Mouse (Mus musculus) left cerebral cortex, postnatal 10 days (tissue): ENCODE measurements around the gene Pcnt. TPM values are rescaled to one million over a fixed set of nuclear protein-coding genes. Genes with fewer than 3 reads are reported as not detected.

Experiments
- DNase-seq, 2 experiments: peaks; one replicate each; pipeline ENCODE4 v3.0.0; 2021 to 2022; ENCODE audit warnings: low spot score in 2 of 2, mixed read lengths in 1 of 2; ENCODE audit errors: extremely low spot score in 1 of 2
- intact Hi-C: fragments of 180-260 bp; cut with DNase I; formaldehyde crosslinking; loops from one replicate; pipeline ENCODE4 v1.15.1; 2025
- total RNA-seq, 2 experiments: library from RNA; stranded (reverse); gene quantifications; 2 replicates each; pipeline ENCODE4 v1.2.3; 2021

Gene Pcnt
- total RNA-seq, 2 experiments from 2014 or later = 14.2 to 14.3 TPM

GRCm38 (mm10) chr10:76433925-76434324, 8.7 kb downstream of the Pcnt start:
- DNase-seq = no peak
- intact Hi-C loops = no loop called here

- intact Hi-C loops = no loop called here
- DNase-seq = no peak
Observed at GRCm38 (mm10) chr10:76425674-76426073, 16.9 kb downstream of the Pcnt start.

GRCm38 (mm10) chr10:76416811-76417210, 25.8 kb downstream of the Pcnt start:
- peak in 1 of 2 experiments; percentile 4 for DNase-seq
- intact Hi-C loops = no loop called here

DNA sequence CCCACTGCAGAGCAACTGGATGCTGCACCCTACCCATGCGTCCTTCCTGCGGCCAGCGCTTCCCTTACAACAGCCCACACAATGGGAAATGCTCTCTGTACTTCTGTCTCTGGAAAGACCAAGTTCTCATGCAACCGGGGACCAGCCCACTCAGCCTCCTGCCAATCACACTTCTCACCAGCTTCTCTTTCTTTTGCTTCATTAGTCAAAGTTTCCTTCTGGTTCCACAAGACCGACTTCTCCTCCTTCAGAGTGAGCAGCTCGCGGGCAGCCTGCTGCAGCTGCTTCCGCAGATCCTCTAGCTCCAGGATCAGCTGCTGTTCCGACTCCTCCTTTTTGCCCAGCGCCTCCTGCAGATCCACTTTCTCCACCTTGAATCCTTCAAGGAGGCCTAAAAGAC, 34.1 kb downstream of the Pcnt start:
- intact Hi-C loops = no loop called here
- DNase-seq = no peak

- DNase-seq = no peak
- intact Hi-C loops = no loop called here
Observed at GRCm38 (mm10) chr10:76392596-76392995, 50.0 kb downstream of the Pcnt start.

GRCm38 (mm10) chr10:76391786-76392185, 50.8 kb downstream of the Pcnt start:
- intact Hi-C loops = no loop called here

GRCm38 (mm10) chr10:76391166-76391565, 51.4 kb downstream of the Pcnt start:
- no peak for DNase-seq
- intact Hi-C loops = no loop called here

More at GRCm38 (mm10) chr10:76391786-76392185, 50.8 kb downstream of the Pcnt start:
- DNase-seq = no peak

- intact Hi-C loops = no loop called here
- DNase-seq = no peak
Observed at GRCm38 (mm10) chr10:76374981-76375380, 67.6 kb downstream of the Pcnt start.

DNA sequence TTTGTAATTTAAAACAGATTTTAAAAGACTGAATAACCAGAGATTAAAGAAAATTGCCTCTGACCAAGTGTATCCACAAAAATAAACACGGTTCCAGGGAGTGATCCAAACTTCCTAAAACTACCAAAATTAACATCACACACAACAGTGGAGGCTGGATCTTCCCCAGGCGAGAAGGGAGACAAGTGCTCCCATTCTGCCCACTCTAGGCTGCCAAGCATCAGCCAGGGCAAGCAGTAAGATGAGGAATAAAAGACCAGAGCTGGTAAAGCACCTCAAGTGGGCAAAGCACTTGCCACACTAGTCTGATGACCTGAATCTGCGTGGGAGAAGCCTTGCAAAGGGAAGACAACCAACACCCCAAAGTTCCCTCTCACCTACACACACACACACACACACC, 70.8 kb downstream of the Pcnt start:
- intact Hi-C loops = no loop called here
- no peak for DNase-seq

- intact Hi-C loops = no loop called here
- DNase-seq = no peak
Observed at GRCm38 (mm10) chr10:76368766-76369165, 73.8 kb downstream of the Pcnt start.

DNA sequence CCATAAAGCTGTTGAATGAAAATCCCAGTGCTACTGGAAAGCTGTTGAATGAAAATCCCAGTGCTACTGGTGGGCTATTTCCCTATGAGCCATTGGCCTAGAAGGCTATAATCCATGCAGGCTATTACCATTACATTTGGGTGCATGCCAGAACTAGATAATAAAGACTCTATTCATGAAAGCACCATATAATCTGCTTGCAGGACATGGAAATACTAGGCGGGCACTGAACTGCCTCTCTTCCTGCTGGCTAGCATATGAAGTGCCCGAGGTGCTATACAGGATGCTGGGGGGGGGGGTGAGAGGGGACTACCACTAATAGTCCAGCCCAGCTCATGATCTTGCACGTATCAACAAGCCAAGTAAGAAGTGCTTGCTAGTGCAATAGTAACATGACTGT, 79.4 kb downstream of the Pcnt start:
- intact Hi-C loops = no loop called here
- no peak for DNase-seq

GRCm38 (mm10) chr10:76358468-76358867, 84.1 kb downstream of the Pcnt start:
- intact Hi-C loops = no loop called here
- DNase-seq = no peak

DNA sequence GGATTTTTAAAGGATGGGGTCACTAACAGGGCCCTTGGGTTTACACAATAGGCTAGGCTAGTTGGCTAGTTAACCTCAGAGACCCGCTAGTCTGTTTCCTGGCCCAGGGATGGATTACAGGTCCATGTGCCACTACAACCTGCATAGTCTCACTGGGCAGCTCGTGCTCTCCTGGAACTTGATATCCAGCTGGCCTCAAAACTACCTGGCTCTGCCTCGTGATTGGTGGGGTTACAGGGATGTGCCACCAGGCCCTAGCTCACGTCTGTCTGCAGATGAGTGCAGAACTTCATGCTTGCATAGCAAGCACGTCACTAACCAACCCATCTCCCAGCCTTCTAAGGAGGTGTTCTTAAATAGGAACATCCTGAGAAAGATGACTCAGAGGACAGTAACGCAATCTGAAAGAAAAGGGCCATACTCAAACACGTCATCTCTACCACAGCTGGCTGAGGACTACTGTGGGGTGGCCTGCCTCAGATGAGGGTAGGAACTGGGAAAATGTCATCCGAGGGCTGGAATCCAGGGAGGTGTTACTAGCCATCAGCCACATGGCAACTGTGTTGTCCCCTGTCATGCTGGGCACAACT, 85.2 kb downstream of the Pcnt start:
- intact Hi-C loops = no loop called here
- no peak for DNase-seq

GRCm38 (mm10) chr10:76354974-76355373, 87.6 kb downstream of the Pcnt start:
- intact Hi-C loops = no loop called here
- DNase-seq = no peak

DNA sequence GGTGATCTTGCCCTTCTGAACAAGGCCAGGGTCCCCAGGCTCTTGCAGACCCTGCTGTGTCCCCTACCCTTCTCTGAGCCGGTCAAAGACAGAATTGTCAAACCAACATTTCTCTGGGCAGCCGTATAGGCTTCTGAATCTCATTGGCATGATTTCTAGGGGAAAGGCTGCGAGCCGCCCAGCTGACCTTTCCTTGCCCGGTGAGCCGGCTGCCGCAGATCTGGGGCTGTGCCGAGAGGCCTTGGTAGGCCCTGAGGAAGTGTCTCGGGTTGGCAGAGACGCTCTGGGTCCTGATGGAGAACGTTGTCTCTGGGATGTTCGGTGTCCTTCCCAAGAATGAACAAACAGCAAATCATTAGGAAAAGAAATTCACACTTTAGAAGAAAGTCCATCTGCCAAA, 88.6 kb downstream of the Pcnt start:
- intact Hi-C loops = no loop called here
- no peak for DNase-seq

DNA sequence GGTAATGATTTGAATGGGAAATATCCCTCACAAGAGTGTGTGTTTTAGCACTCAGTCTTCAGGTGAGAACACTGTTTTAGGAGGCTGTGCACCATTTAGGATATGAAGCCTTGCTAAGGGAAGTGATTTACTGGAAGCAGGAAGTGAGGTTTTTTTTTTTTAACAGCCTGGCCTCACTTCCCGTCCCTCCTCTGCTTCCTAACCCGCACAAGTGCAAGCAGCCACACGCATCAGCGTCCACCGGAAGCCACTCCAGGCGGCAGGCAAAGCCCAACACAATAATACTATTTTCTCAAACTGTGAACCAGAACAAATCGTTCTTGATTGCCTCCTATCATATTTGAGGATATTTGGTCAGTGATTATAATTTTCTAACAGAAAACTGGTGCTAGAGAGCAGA, 90.6 kb downstream of the Pcnt start:
- intact Hi-C loops = no loop called here
- DNase-seq = peak in 1 of 2 experiments; percentile 45

- DNase-seq = peak in 1 of 2 experiments; percentile 63
Observed at GRCm38 (mm10) chr10:76346589-76346988, 96.0 kb downstream of the Pcnt start.

GRCm38 (mm10) chr10:76346043-76346491, 96.5 kb downstream of the Pcnt start:
- intact Hi-C loops = no loop called here
- no peak for DNase-seq

More at GRCm38 (mm10) chr10:76346589-76346988, 96.0 kb downstream of the Pcnt start:
- intact Hi-C loops = no loop called here

DNA sequence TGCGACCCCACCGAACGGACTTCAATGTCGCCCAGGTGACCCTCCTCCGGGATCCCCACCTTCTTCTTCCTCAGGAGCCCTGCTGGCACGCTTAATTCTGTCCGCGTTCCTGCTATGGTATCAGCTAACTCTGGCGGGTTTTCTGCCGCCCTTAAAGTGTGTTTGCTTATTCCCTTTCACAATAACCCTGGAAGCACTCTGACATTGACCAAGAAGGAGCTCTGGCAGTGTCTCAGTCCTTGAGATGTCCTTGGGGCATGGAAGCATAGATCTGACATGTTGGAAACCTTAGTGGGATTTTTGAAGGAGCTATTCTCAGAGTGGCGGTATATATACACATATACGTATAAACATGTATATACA, 97.1 kb downstream of the Pcnt start:
- no peak for DNase-seq
- intact Hi-C loops = no loop called here

DNA sequence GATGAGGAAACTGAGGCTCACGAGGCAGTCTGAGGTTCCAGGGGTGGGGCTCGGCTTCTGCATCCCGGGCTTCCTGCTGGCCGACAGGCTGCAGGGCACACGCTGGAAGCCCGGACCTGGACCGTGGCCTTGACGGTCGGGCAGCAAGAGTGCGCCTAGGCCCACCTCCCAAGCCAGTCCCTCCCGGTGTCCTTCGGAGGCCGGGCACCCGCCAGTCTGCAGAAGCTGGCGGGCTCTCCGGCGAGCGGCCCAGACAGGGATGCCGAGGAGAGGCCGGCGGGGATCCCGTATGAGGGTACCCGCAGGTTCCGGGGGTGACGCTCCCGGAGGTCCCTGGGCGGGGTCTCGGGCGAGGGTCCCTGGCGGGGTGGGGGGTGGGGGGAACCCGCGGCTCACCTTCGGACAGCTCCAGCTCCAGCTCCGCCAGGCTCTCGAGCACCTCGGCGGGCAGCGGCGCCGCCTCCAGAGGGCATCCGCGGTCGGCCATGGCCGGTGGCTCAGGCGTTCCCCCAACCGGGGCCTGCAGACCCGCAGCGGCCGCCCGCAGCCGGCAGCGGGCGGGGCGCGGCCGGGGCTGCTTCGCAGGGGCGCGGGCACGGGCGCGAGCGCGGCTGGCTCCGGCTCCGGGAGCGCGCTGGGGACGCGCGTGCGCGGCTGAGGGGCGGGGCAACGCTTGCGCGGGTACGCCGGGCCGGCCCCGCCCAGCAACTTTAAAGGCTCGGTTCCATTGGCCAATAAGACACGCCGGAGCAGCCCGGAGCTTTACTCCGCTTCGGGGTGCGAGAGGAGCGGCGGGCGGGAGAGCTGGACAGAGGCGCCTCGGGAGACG, 97.7 kb downstream of the Pcnt start, which contains the start of gene Dip2a:
Gene Dip2a, minus strand, starts transcription at position 581 of the 829 bp plus-strand sequence.
- DNase-seq = peak; percentile 90 to 96
- intact Hi-C loops = no loop called here
